Mouse (Mus musculus): ENCODE results near the gene Ppp1r12a. TPM values are rescaled to one million over a fixed set of nuclear protein-coding genes. Genes with fewer than 3 reads are reported as not detected.

The Ppp1r12a gene
- polyA plus RNA-seq, 1 experiment from 2014 or later: 74.0 TPM

DNA sequence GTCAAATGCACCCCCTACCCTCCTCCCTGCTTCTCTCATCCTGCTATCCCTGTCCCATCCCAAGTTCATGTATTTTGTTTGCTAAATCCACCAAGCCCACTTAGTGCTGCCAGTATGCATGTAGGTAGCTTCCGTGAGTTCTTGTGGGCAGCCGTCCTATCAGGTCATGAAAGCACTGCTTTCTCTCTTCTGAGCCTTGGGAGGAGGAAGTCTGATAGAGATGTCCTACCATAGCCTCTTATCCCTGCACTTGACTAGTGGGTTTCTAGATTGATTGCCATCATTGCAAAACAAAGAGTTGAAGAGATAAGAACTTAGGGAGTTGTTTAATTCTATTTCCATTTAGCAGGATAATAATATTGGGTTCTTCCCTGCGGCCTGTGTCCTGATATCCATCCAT lies 9.6 kb downstream of the Ppp1r12a start:
- DNase-seq (ENCODE audit: low spot score) (no peak), ATAC-seq (replicated peaks; ENCODE audit: low FRiP score, low read depth) (no peak)
- WGBS: 79% methylated on average over 3 of the region's 3 CpGs
- no peaks in the 10 kb centered on the region for H3K27me3 ChIP-seq (ENCODE audit: insufficient read depth, low read length)
- H3K9ac ChIP-seq (ENCODE audit: low read depth, low read length): no peak overlapping the region
- no peaks in the 10 kb centered on the region for H3K9me3 ChIP-seq (replicated peaks; ENCODE audit: low read length)
- no peak overlapping the region for H3K4me3 ChIP-seq (replicated peaks; ENCODE audit: low read depth, low read length)
- H3K4me2 ChIP-seq (ENCODE audit: low read length): no peak overlapping the region
- H3K36me3 ChIP-seq (ENCODE audit: insufficient read depth, low read length): no peaks in the 10 kb centered on the region
- no peak for TF ChIP-seq CTCF (IDR thresholded peaks at IDR 0.05; ENCODE audit: low read depth)
- H3K4me1 ChIP-seq (replicated peaks; ENCODE audit: insufficient read depth, low read length): no peaks in the 10 kb centered on the region
- no peak overlapping the region for H3K27ac ChIP-seq

DNA sequence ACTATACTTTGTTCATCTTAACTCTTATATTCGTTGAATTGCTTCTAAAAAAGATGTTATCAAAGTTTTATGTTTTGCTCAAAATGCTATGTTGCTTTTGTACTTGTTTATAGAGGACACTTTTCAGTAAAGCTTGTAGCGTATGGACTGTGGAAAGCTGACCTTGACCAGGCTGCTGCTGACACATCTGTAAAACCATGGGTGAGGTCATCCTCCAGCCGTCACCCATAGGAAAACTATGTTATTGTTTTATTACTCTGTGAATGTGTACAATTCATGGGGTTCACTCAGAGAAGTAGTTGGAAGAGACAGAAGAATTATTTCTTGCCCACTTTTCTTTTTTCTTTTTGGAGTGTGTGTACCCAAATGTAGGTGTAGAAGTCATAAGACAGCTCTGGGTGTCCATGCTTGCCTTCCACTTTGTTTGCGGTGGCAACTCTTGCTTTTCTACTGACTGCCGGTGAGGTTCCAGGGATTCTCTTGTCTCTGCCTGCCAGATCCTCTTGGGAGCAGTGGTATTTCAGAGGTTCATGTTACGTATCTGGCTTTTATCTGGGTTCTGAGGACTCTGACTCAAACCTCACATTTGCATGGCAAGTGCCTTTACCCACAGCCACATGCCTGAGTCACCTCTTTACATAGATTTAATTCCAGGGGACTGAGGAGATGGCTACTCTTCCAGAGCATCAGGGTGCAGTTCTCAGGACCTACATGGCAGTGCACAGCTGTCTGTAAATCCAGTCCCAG lies 11.0 kb downstream of the Ppp1r12a start:
- Histone ChIP-seq H3K9me3 (replicated peaks; ENCODE audit: low read length) (no peaks in the 10 kb centered on the region), H3K4me2 (ENCODE audit: low read length) (no peak overlapping the region), H3K36me3 (ENCODE audit: insufficient read depth, low read length) (no peaks in the 10 kb centered on the region), H3K9ac (ENCODE audit: low read depth, low read length) (no peak overlapping the region), H3K27me3 (ENCODE audit: insufficient read depth, low read length) (no peaks in the 10 kb centered on the region), H3K27ac (no peak overlapping the region), H3K4me3 (replicated peaks; ENCODE audit: low read depth, low read length) (no peak overlapping the region), H3K4me1 (replicated peaks; ENCODE audit: insufficient read depth, low read length) (no peaks in the 10 kb centered on the region)
- ATAC-seq (replicated peaks; ENCODE audit: low FRiP score, low read depth) (no peak), DNase-seq (ENCODE audit: low spot score) (no peak)
- 56% methylated on average over 6 of the region's 6 CpGs for WGBS
- TF ChIP-seq CTCF (IDR thresholded peaks at IDR 0.05; ENCODE audit: low read depth): no peak

DNA sequence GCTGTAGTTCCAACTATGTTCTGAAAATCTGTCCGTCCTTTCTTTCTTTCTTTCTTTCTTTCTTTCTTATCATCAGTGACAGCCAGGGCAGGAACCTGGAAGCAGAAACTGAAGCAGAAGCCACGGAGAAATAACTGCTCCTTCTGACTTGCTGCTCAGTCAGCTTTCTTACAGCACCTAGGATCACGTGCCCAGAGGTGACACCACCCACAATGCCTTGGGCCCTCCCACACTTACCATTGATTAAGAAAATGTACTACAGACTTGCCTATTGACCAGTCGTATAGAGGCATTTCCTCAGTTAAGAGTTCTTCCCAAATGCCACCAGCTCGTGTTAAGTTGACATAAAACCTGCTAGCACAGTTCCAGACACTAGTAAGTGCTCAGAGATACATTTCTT lies 12.1 kb downstream of the Ppp1r12a start:
- 78% methylated on average over 5 of the region's 5 CpGs for WGBS
- DNase-seq (ENCODE audit: low spot score): no peak
- H3K9ac ChIP-seq (ENCODE audit: low read depth, low read length): no peak overlapping the region
- no peak overlapping the region for H3K27ac ChIP-seq
- no peak overlapping the region for H3K4me2 ChIP-seq (ENCODE audit: low read length)
- ATAC-seq (replicated peaks; ENCODE audit: low FRiP score, low read depth): no peak
- no peaks in the 10 kb centered on the region for H3K4me1 ChIP-seq (replicated peaks; ENCODE audit: insufficient read depth, low read length)
- no peaks in the 10 kb centered on the region for H3K27me3 ChIP-seq (ENCODE audit: insufficient read depth, low read length)
- no peak overlapping the region for H3K4me3 ChIP-seq (replicated peaks; ENCODE audit: low read depth, low read length)
- no peaks in the 10 kb centered on the region for H3K9me3 ChIP-seq (replicated peaks; ENCODE audit: low read length)
- TF ChIP-seq CTCF (IDR thresholded peaks at IDR 0.05; ENCODE audit: low read depth): no peak
- no peaks in the 10 kb centered on the region for H3K36me3 ChIP-seq (ENCODE audit: insufficient read depth, low read length)

DNA sequence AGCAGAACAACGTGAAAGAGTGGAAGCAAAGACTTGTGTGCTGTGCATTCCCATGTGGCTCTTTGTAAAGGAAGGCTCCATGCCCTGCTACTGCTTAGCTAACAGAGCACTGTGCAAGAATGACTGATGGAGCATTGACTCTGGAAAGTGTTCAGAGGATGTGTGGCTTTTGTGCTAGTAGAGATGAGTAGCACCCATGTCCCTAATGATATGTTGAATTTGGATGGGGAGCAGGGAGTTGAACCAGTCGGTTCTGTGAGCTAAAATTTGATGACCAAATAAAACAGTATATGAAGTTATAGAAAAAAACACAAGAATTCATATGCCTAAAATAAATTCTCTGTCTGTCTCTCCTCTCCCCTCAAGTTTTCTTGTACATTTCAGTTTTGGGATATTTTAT lies 13.9 kb downstream of the Ppp1r12a start:
- no peak overlapping the region for H3K9ac ChIP-seq (ENCODE audit: low read depth, low read length)
- no peaks in the 10 kb centered on the region for H3K9me3 ChIP-seq (replicated peaks; ENCODE audit: low read length)
- H3K4me3 ChIP-seq (replicated peaks; ENCODE audit: low read depth, low read length): no peak overlapping the region
- no peak overlapping the region for H3K4me2 ChIP-seq (ENCODE audit: low read length)
- no peak for ATAC-seq (replicated peaks; ENCODE audit: low FRiP score, low read depth)
- no peak overlapping the region for H3K27ac ChIP-seq
- no peaks in the 10 kb centered on the region for H3K27me3 ChIP-seq (ENCODE audit: insufficient read depth, low read length)
- DNase-seq (ENCODE audit: low spot score): no peak
- WGBS: 75% methylated on average over 2 of the region's 2 CpGs
- no peak for TF ChIP-seq CTCF (IDR thresholded peaks at IDR 0.05; ENCODE audit: low read depth)
- no peaks in the 10 kb centered on the region for H3K36me3 ChIP-seq (ENCODE audit: insufficient read depth, low read length)
- H3K4me1 ChIP-seq (replicated peaks; ENCODE audit: insufficient read depth, low read length): no peaks in the 10 kb centered on the region; the same call in 1 of the 2 replicates

DNA sequence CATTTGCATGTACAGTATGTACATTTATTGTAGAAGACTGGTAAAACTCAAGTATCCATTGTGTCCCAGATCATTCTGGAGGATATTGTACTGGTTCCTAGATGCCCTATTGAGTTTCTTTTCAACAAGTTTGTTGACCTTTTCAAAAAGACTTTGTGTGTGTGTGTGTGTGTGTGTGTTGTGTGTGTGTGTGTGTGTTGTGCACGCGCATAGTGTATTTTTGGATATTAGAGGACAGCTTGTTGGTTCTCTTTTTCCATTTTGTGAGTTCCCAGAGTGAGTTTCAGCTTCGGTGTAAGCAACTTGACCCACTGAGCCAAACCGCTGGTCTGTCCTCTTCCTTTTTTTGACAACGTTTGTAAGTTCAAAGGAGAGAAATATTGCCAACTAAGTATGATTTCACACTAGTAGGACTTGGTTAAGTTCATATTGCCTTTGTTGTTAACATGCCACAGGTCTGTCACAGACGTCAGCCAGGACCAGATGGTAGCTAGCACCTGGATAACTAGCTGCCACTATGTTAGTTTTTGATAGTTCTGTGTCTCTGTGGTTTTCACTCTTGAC lies 16.4 kb downstream of the Ppp1r12a start:
- H3K9ac ChIP-seq (ENCODE audit: low read depth, low read length): no peak overlapping the region
- no peak overlapping the region for H3K27ac ChIP-seq
- no peaks in the 10 kb centered on the region for H3K36me3 ChIP-seq (ENCODE audit: insufficient read depth, low read length)
- H3K9me3 ChIP-seq (replicated peaks; ENCODE audit: low read length): no peaks in the 10 kb centered on the region
- H3K4me1 ChIP-seq (replicated peaks; ENCODE audit: insufficient read depth, low read length): no peaks in the 10 kb centered on the region; the same call in 1 of the 2 replicates
- no peak for DNase-seq (ENCODE audit: low spot score)
- TF ChIP-seq CTCF (IDR thresholded peaks at IDR 0.05; ENCODE audit: low read depth): no peak
- ATAC-seq (replicated peaks; ENCODE audit: low FRiP score, low read depth): no peak
- H3K4me2 ChIP-seq (ENCODE audit: low read length): no peak overlapping the region
- no peaks in the 10 kb centered on the region for H3K27me3 ChIP-seq (ENCODE audit: insufficient read depth, low read length)
- 83% methylated on average over 6 of the region's 6 CpGs for WGBS
- H3K4me3 ChIP-seq (replicated peaks; ENCODE audit: low read depth, low read length): no peak overlapping the region

DNA sequence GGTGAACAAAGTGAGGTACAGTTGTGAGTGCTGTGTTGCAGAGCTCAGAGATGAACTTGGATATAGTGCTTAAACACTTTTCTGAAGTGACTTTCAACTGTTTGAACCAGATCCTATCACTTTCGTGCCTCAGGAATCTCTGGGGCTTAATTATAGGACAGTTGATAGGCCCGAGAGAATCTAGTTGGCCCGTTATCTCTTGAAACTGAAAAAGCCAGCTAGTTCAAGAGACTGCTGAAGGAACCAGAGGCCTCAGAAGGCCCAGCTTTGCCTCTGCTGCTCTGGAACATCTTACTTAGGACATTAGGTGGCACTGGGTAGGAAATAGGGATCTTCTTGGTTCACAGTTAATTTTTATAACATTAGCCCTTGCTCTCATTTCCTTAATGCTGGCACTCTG lies 17.4 kb downstream of the Ppp1r12a start:
- H3K4me3 ChIP-seq (replicated peaks; ENCODE audit: low read depth, low read length): no peak overlapping the region
- no peaks in the 10 kb centered on the region; the same call in 1 of the 2 replicates for H3K4me1 ChIP-seq (replicated peaks; ENCODE audit: insufficient read depth, low read length)
- no peaks in the 10 kb centered on the region for H3K27me3 ChIP-seq (ENCODE audit: insufficient read depth, low read length)
- WGBS: 55% methylated on average over 3 of the region's 3 CpGs
- H3K4me2 ChIP-seq (ENCODE audit: low read length): no peak overlapping the region
- ATAC-seq (replicated peaks; ENCODE audit: low FRiP score, low read depth): no peak
- TF ChIP-seq CTCF (IDR thresholded peaks at IDR 0.05; ENCODE audit: low read depth): no peak
- no peak for DNase-seq (ENCODE audit: low spot score)
- H3K9me3 ChIP-seq (replicated peaks; ENCODE audit: low read length): no peaks in the 10 kb centered on the region
- H3K9ac ChIP-seq (ENCODE audit: low read depth, low read length): no peak overlapping the region
- no peaks in the 10 kb centered on the region for H3K36me3 ChIP-seq (ENCODE audit: insufficient read depth, low read length)
- H3K27ac ChIP-seq: no peak overlapping the region
